24 mouse cellular contexts compared by ENCODE assay signal in the genomic region with DNA sequence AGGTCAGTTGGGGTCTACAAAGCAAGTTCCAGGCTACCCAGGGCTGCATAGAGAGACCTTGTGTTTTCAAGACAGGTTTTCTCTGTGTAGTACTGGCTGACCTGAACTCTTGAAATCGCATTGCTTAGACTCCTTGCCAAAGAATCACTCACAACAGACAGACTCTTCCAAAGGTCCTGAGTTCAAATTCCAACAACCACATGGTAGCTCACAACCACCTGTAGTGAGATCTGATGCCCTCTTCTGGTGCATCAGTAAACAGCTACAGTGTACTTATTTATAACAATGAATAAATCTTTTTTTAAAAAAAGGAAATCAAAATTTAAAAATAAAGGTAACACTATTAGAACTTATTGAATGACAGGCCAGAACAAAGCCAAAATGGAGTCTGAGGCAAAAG. TPM values are rescaled to one million over a fixed set of nuclear protein-coding genes. Genes with fewer than 3 reads are reported as not detected.
A peak's percentile ranks its signal among the peaks of the same experiment; 100 is the strongest.
DNase-seq lines count a peak whose midpoint lies in the region; ATAC-seq and TF ChIP-seq lines count a peak whose summit lies in the region.
"Had no signal": no experiment of that assay in that cellular context is flagged by ENCODE, and none has a peak within 500 bp of the region (broad histone marks: within the 10 kb centered on the region; RNA-seq: fewer than 3 reads in every experiment).

No protein-coding gene starts in this region.

- no peak overlapping the region for H3K27ac ChIP-seq in gastrocnemius, adult 2 months
- no peak overlapping the region for H3K27ac ChIP-seq in intestine, postnatal 0 days (ENCODE audit: low read depth, low read length)
- H3K27ac ChIP-seq in intestine, embryonic 16.5 days (ENCODE audit: low read length) = no peak overlapping the region
- no peak overlapping the region for H3K27ac ChIP-seq in liver, adult 2 months (replicated peaks; ENCODE audit: insufficient read depth, low read depth, low read length)
- no peak overlapping the region for H3K27ac ChIP-seq in liver, embryonic 12.5 days
- no peak overlapping the region for H3K27ac ChIP-seq in CH12.LX (ENCODE audit: insufficient read depth, low read depth)
- H3K27ac ChIP-seq in forebrain, embryonic 14.5 days (ENCODE audit: low read depth, low read length) = no peak overlapping the region
- H3K27ac ChIP-seq: embryonic facial prominence, embryonic 13.5 days; forebrain, embryonic 13.5 days; hindbrain, embryonic 15.5 days had no signal

- peak; percentile 2 for TF ChIP-seq RAD21 in CH12.LX (IDR thresholded peaks at IDR 0.05; ENCODE audit: low read depth, low read length)

- TF ChIP-seq POLR2A in liver, adult 2 months (IDR thresholded peaks at IDR 0.05; ENCODE audit: extremely low read depth, insufficient read depth, low read length) = no peak
- TF ChIP-seq POLR2A in CH12.LX (IDR thresholded peaks at IDR 0.05; ENCODE audit: low read depth, low read length) = no peak

- no peaks in the 10 kb centered on the region for H3K36me3 ChIP-seq in intestine, postnatal 0 days (ENCODE audit: control insufficient read depth, insufficient read depth)
- no peaks in the 10 kb centered on the region for H3K36me3 ChIP-seq in intestine, embryonic 16.5 days (ENCODE audit: control insufficient read depth, insufficient read depth, low read length)
- H3K36me3 ChIP-seq in liver, adult 2 months (ENCODE audit: control insufficient read depth, insufficient read depth, low read length) = no peaks in the 10 kb centered on the region
- no peaks in the 10 kb centered on the region for H3K36me3 ChIP-seq in liver, embryonic 12.5 days
- no peaks in the 10 kb centered on the region for H3K36me3 ChIP-seq in CH12.LX (replicated peaks in 1 of 2; ENCODE audit: control insufficient read depth in 1 of 2, insufficient read depth in 1 of 2, low read length in 1 of 2)
- no peaks in the 10 kb centered on the region for H3K36me3 ChIP-seq in forebrain, embryonic 14.5 days (ENCODE audit: control insufficient read depth, insufficient read depth, low read length)
- H3K36me3 ChIP-seq: embryonic facial prominence, embryonic 13.5 days; heart, embryonic 12.5 days; hindbrain, embryonic 15.5 days had no signal

- intact Hi-C loops in gastrocnemius, adult 2 months (cut with DNase I) = no loop called here

- in situ Hi-C loops in CH12.LX (cut with MboI; ENCODE audit: low pct_ligation_motif_present, low pct_unique_long_range_greater_than_20kb, low sequenced_read_pairs) = no loop called here

- dilution Hi-C loops in CH12.LX (cut with MboI; ENCODE audit: extremely low pct_ligation_motif_present, extremely low pct_unique_long_range_greater_than_20kb, low sequenced_read_pairs) = no loop called here

- no peaks in the 10 kb centered on the region for H3K4me1 ChIP-seq in intestine, postnatal 0 days (replicated peaks; ENCODE audit: control insufficient read depth, insufficient read depth, low read length)
- H3K4me1 ChIP-seq in intestine, embryonic 16.5 days (ENCODE audit: control insufficient read depth, insufficient read depth, low read length) = no peaks in the 10 kb centered on the region
- H3K4me1 ChIP-seq in liver, adult 2 months (ENCODE audit: control insufficient read depth, insufficient read depth, low read length) = no peaks in the 10 kb centered on the region
- peaks cover 10% of the 10 kb centered on the region; the same call in 1 of the 2 replicates for H3K4me1 ChIP-seq in liver, embryonic 12.5 days
- H3K4me1 ChIP-seq in CH12.LX (ENCODE audit: control insufficient read depth in 1 of 2, insufficient read depth in 2 of 2) = peaks cover 5 to 11% of the 10 kb centered on the region in 2 experiments; a peak in 3 of 4 replicates
- no peaks in the 10 kb centered on the region for H3K4me1 ChIP-seq in forebrain, embryonic 14.5 days (ENCODE audit: control insufficient read depth, insufficient read depth, low read length)
- H3K4me1 ChIP-seq: embryonic facial prominence, embryonic 13.5 days; forebrain, embryonic 13.5 days; heart, embryonic 12.5 days; hindbrain, embryonic 15.5 days had no signal

- 98% methylated on average over 1 of the region's 1 CpGs for WGBS in intestine, postnatal 0 days
- 82% methylated on average over 1 of the region's 1 CpGs for WGBS in intestine, embryonic 16.5 days
- 27% methylated on average over 1 of the region's 1 CpGs for WGBS in liver, adult 2 months
- WGBS in liver, embryonic 12.5 days (ENCODE audit: insufficient replicate concordance) = 87% methylated on average over 1 of the region's 1 CpGs
- 88% methylated on average over 1 of the region's 1 CpGs for WGBS in forebrain, embryonic 14.5 days

- no peak overlapping the region for H3K4me2 ChIP-seq in intestine, postnatal 0 days (replicated peaks; ENCODE audit: low read depth)
- no peak overlapping the region for H3K4me2 ChIP-seq in intestine, embryonic 16.5 days (ENCODE audit: low read depth, low read length)
- H3K4me2 ChIP-seq in liver, embryonic 12.5 days = no peak overlapping the region
- no peak overlapping the region for H3K4me2 ChIP-seq in CH12.LX (ENCODE audit: insufficient read depth, low read depth, poor library complexity, severe bottlenecking)
- no peak overlapping the region for H3K4me2 ChIP-seq in forebrain, embryonic 14.5 days (ENCODE audit: low read length)
- H3K4me2 ChIP-seq: embryonic facial prominence, embryonic 13.5 days; forebrain, embryonic 13.5 days; heart, embryonic 12.5 days; hindbrain, embryonic 15.5 days had no signal

- no peaks in the 10 kb centered on the region for H3K27me3 ChIP-seq in intestine, postnatal 0 days (replicated peaks; ENCODE audit: control insufficient read depth, insufficient read depth, low read length)
- H3K27me3 ChIP-seq in intestine, embryonic 16.5 days (replicated peaks; ENCODE audit: control insufficient read depth, insufficient read depth, low read length) = no peaks in the 10 kb centered on the region
- H3K27me3 ChIP-seq in liver, adult 2 months (ENCODE audit: control insufficient read depth, insufficient read depth, low read length) = no peaks in the 10 kb centered on the region
- peaks cover 11% of the 10 kb centered on the region for H3K27me3 ChIP-seq in liver, embryonic 12.5 days (replicated peaks)
- peaks cover 2% of the 10 kb centered on the region for H3K27me3 ChIP-seq in CH12.LX (replicated peaks)
- no peaks in the 10 kb centered on the region for H3K27me3 ChIP-seq in forebrain, embryonic 14.5 days (replicated peaks; ENCODE audit: control insufficient read depth, insufficient read depth, low read length)
- H3K27me3 ChIP-seq: embryonic facial prominence, embryonic 13.5 days; forebrain, embryonic 13.5 days; hindbrain, embryonic 15.5 days had no signal

- TF ChIP-seq CTCF in gastrocnemius, adult 2 months (IDR thresholded peaks at IDR 0.05) = peak; percentile 36; the same call in 1 of the 2 replicates
- peak; percentile 21; the same call in 1 of the 2 replicates for TF ChIP-seq CTCF in intestine, postnatal 0 days (IDR thresholded peaks at IDR 0.05; ENCODE audit: low read depth)
- no peak for TF ChIP-seq CTCF in liver, adult 2 months (IDR thresholded peaks at IDR 0.05; ENCODE audit: low read depth, low read length)
- TF ChIP-seq CTCF in CH12.LX (conservative IDR thresholded peaks at IDR 0.05 in 1 of 2, IDR thresholded peaks at IDR 0.05 in 1 of 2; ENCODE audit: low read depth in 2 of 2, low read length in 2 of 2) = peak in 1 of 2 experiments; percentile 20; a peak in 2 of 4 replicates

- no peak for ATAC-seq in intestine, postnatal 0 days
- ATAC-seq in intestine, embryonic 16.5 days = no peak
- no peak for ATAC-seq in liver, embryonic 12.5 days
- ATAC-seq in forebrain, embryonic 14.5 days = no peak
- ATAC-seq: CD4-positive, CD25-positive, alpha-beta regulatory T cell, adult 4 months; forebrain, embryonic 13.5 days had no signal

- TF ChIP-seq EP300 in CH12.LX (IDR thresholded peaks at IDR 0.05; ENCODE audit: low read length) = no peak

- no peak overlapping the region for H3K9ac ChIP-seq in intestine, postnatal 0 days (ENCODE audit: low read depth, low read length)
- H3K9ac ChIP-seq in intestine, embryonic 16.5 days (ENCODE audit: low read depth, low read length) = no peak overlapping the region
- no peak overlapping the region for H3K9ac ChIP-seq in liver, adult 2 months (ENCODE audit: low read depth, low read length)
- H3K9ac ChIP-seq in liver, embryonic 12.5 days = no peak overlapping the region
- H3K9ac ChIP-seq in CH12.LX (ENCODE audit: insufficient read depth, low read depth) = no peak overlapping the region
- H3K9ac ChIP-seq in forebrain, embryonic 14.5 days (ENCODE audit: low read length) = no peak overlapping the region
- H3K9ac ChIP-seq: embryonic facial prominence, embryonic 13.5 days; forebrain, embryonic 13.5 days; heart, embryonic 12.5 days; hindbrain, embryonic 15.5 days had no signal

- DNase-seq in gastrocnemius, adult 2 months = no peak
- DNase-seq in gastrocnemius, postnatal 4 days (ENCODE audit: low spot score in 2 of 2) = no peak
- DNase-seq in liver, adult 2 months (ENCODE audit: extremely low read depth, low read depth, low spot score) = peak; percentile 67
- no peak for DNase-seq in CH12.LX (ENCODE audit: extremely low read depth)
- DNase-seq in forebrain, embryonic 14.5 days (ENCODE audit: low spot score) = no peak
- DNase-seq: adrenal gland, adult 2 months; adrenal gland, postnatal 25 days; B cell, adult 2 months; cerebellum, adult 18-20 months; cerebellum, adult 9-11 months; cerebellum, postnatal 36 days; gastrocnemius, postnatal 10 days had no signal

- H3K4me3 ChIP-seq in gastrocnemius, adult 2 months = no peak overlapping the region
- no peak overlapping the region for H3K4me3 ChIP-seq in intestine, postnatal 0 days (ENCODE audit: low read depth, low read length)
- no peak overlapping the region for H3K4me3 ChIP-seq in intestine, embryonic 16.5 days (ENCODE audit: low read length)
- no peak overlapping the region for H3K4me3 ChIP-seq in liver, adult 2 months (ENCODE audit: insufficient read depth, low read depth, low read length)
- H3K4me3 ChIP-seq in liver, embryonic 12.5 days = no peak overlapping the region
- H3K4me3 ChIP-seq in CH12.LX (replicated peaks in 1 of 3; ENCODE audit: low read depth in 2 of 3, low read length in 2 of 3, poor library complexity in 1 of 3) = no peak overlapping the region
- no peak overlapping the region for H3K4me3 ChIP-seq in forebrain, embryonic 14.5 days (ENCODE audit: low read depth, low read length)
- H3K4me3 ChIP-seq: embryonic facial prominence, embryonic 13.5 days; forebrain, embryonic 13.5 days; heart, embryonic 12.5 days; hindbrain, embryonic 15.5 days had no signal

- H3K9me3 ChIP-seq in intestine, postnatal 0 days (ENCODE audit: control insufficient read depth) = no peaks in the 10 kb centered on the region
- no peaks in the 10 kb centered on the region for H3K9me3 ChIP-seq in intestine, embryonic 16.5 days (ENCODE audit: control insufficient read depth, low read length)
- no peaks in the 10 kb centered on the region for H3K9me3 ChIP-seq in liver, embryonic 12.5 days (replicated peaks)
- peaks cover 3% of the 10 kb centered on the region for H3K9me3 ChIP-seq in CH12.LX (replicated peaks; ENCODE audit: low read length)
- no peaks in the 10 kb centered on the region for H3K9me3 ChIP-seq in forebrain, embryonic 14.5 days (replicated peaks; ENCODE audit: control insufficient read depth, low read length)
- H3K9me3 ChIP-seq: embryonic facial prominence, embryonic 13.5 days; forebrain, embryonic 13.5 days; heart, embryonic 12.5 days; hindbrain, embryonic 15.5 days had no signal

- H3K79me2 ChIP-seq in liver, adult 2 months (ENCODE audit: control insufficient read depth, insufficient read depth, low read length) = no peaks in the 10 kb centered on the region
- H3K79me2 ChIP-seq in CH12.LX (replicated peaks; ENCODE audit: control insufficient read depth, extremely low read depth, insufficient read depth, poor library complexity, severe bottlenecking) = no peaks in the 10 kb centered on the region

RNA-seq across cellular contexts. Expression of a gene that starts 1.9 kb away (rescaled TPM):
- total RNA-seq in gastrocnemius, adult 2 months (2021) = under 1 TPM in 1 of 2 experiments, not detected in 1; 0.17 TPM
- not detected for total RNA-seq in gastrocnemius, postnatal 4 days (2021)
- not detected in 2 replicates for polyA plus RNA-seq in intestine, postnatal 0 days (2015; fragmentation: Nextera tagmentation; extraction: Ambion mirVana)
- not detected in 2 replicates for polyA plus RNA-seq in intestine, embryonic 16.5 days (2015; fragmentation: Nextera tagmentation; extraction: Ambion mirVana)
- total RNA-seq in liver, adult 2 months (2014; rRNA removed) = not detected in 2 replicates
- not detected in 2 replicates for polyA plus RNA-seq in liver, adult 2 months (2012; rRNA removed)
- polyA plus RNA-seq in liver, embryonic 12.5 days (2016; fragmentation: Nextera tagmentation; extraction: Ambion mirVana) = not detected in 2 replicates
- total RNA-seq in CH12.LX (2012; rRNA removed) (not detected in 2 replicates), CH12.LX (2014; rRNA removed) (not detected in 2 replicates)
- polyA plus RNA-seq in CH12.LX (2012; ENCODE audit: insufficient read length, low read depth) = not detected in 2 replicates
- polyA plus RNA-seq in forebrain, embryonic 14.5 days (2014; fragmentation: Nextera tagmentation; extraction: Ambion mirVana) = not detected in 2 replicates
- total RNA-seq: adrenal gland, adult 2 months; adrenal gland, postnatal 25 days; gastrocnemius, postnatal 10 days; heart, postnatal 25 days had no signal
- polyA plus RNA-seq: CD4-positive, CD25-positive, alpha-beta regulatory T cell, adult 4 months; embryonic facial prominence, embryonic 13.5 days; forebrain, embryonic 13.5 days; heart, embryonic 12.5 days; heart, embryonic 16.5 days; hindbrain, embryonic 11.5 days; hindbrain, embryonic 15.5 days had no signal

RNA-seq across cellular contexts. Expression of a gene that starts 10.0 kb away (rescaled TPM):
- total RNA-seq in gastrocnemius, adult 2 months (2021) = 10 to 100 TPM in 1 of 2 experiments, 1 to 10 TPM in 1; 9.0 to 11.5 TPM
- total RNA-seq in gastrocnemius, postnatal 4 days (2021) = 10 to 100 TPM; 12.4 to 13.2 TPM
- 7.6 and 8.3 TPM in 2 replicates for polyA plus RNA-seq in intestine, postnatal 0 days (2015; fragmentation: Nextera tagmentation; extraction: Ambion mirVana)
- polyA plus RNA-seq in intestine, embryonic 16.5 days (2015; fragmentation: Nextera tagmentation; extraction: Ambion mirVana) = 17.2 and 17.6 TPM in 2 replicates
- total RNA-seq in liver, adult 2 months (2014; rRNA removed) = 5.7 and 6.8 TPM in 2 replicates
- polyA plus RNA-seq in liver, adult 2 months (2012; rRNA removed) = 5.6 and 7.1 TPM in 2 replicates
- polyA plus RNA-seq in liver, embryonic 12.5 days (2016; fragmentation: Nextera tagmentation; extraction: Ambion mirVana) = 16.0 and 16.5 TPM in 2 replicates
- total RNA-seq in CH12.LX (2012; rRNA removed) = 20.9 and 23.2 TPM in 2 replicates
- total RNA-seq in CH12.LX (2014; rRNA removed) = 20.7 and 23.6 TPM in 2 replicates
- polyA plus RNA-seq in CH12.LX (2012; ENCODE audit: insufficient read length, low read depth) = 27.2 and 27.7 TPM in 2 replicates
- polyA plus RNA-seq in forebrain, embryonic 14.5 days (2014; fragmentation: Nextera tagmentation; extraction: Ambion mirVana) = 18.4 and 20.3 TPM in 2 replicates

RNA-seq across cellular contexts. Expression of a gene that starts 15.2 kb away (rescaled TPM):
- total RNA-seq in gastrocnemius, adult 2 months (2021) = 10 to 100 TPM in 1 of 2 experiments, 1 to 10 TPM in 1; 9.1 to 14.3 TPM
- total RNA-seq in gastrocnemius, postnatal 4 days (2021) = 10 to 100 TPM; 30.7 to 40.6 TPM
- 6.8 and 8.0 TPM in 2 replicates for polyA plus RNA-seq in intestine, postnatal 0 days (2015; fragmentation: Nextera tagmentation; extraction: Ambion mirVana)
- polyA plus RNA-seq in intestine, embryonic 16.5 days (2015; fragmentation: Nextera tagmentation; extraction: Ambion mirVana) = 19.4 and 21.8 TPM in 2 replicates
- total RNA-seq in liver, adult 2 months (2014; rRNA removed) = 10.8 and 14.2 TPM in 2 replicates
- polyA plus RNA-seq in liver, adult 2 months (2012; rRNA removed) = 10.7 and 16.0 TPM in 2 replicates
- polyA plus RNA-seq in liver, embryonic 12.5 days (2016; fragmentation: Nextera tagmentation; extraction: Ambion mirVana) = 18.2 and 18.6 TPM in 2 replicates
- 9.4 and 9.7 TPM in 2 replicates for total RNA-seq in CH12.LX (2012; rRNA removed)
- total RNA-seq in CH12.LX (2014; rRNA removed) = 2.8 and 4.2 TPM in 2 replicates
- 7.2 and 8.1 TPM in 2 replicates for polyA plus RNA-seq in CH12.LX (2012; ENCODE audit: insufficient read length, low read depth)
- polyA plus RNA-seq in forebrain, embryonic 14.5 days (2014; fragmentation: Nextera tagmentation; extraction: Ambion mirVana) = 5.1 and 9.4 TPM in 2 replicates

RNA-seq across cellular contexts. Expression of a gene that starts 24.6 kb away (rescaled TPM):
- not detected for total RNA-seq in gastrocnemius, adult 2 months (2021)
- total RNA-seq in gastrocnemius, postnatal 4 days (2021) = not detected
- not detected in 2 replicates for polyA plus RNA-seq in intestine, postnatal 0 days (2015; fragmentation: Nextera tagmentation; extraction: Ambion mirVana)
- 0.12 TPM in 1 of 2 replicates, not detected in the other for polyA plus RNA-seq in intestine, embryonic 16.5 days (2015; fragmentation: Nextera tagmentation; extraction: Ambion mirVana)
- not detected in 2 replicates for total RNA-seq in liver, adult 2 months (2014; rRNA removed)
- not detected in 2 replicates for polyA plus RNA-seq in liver, adult 2 months (2012; rRNA removed)
- polyA plus RNA-seq in liver, embryonic 12.5 days (2016; fragmentation: Nextera tagmentation; extraction: Ambion mirVana) = not detected in 2 replicates
- total RNA-seq in CH12.LX (2012; rRNA removed) (not detected in 2 replicates), CH12.LX (2014; rRNA removed) (not detected in 2 replicates)
- not detected in 2 replicates for polyA plus RNA-seq in CH12.LX (2012; ENCODE audit: insufficient read length, low read depth)
- not detected in 2 replicates for polyA plus RNA-seq in forebrain, embryonic 14.5 days (2014; fragmentation: Nextera tagmentation; extraction: Ambion mirVana)
- total RNA-seq: adrenal gland, adult 2 months; adrenal gland, postnatal 25 days; gastrocnemius, postnatal 10 days; heart, postnatal 25 days had no signal
- polyA plus RNA-seq: adrenal gland, adult 2 months; CD4-positive, CD25-positive, alpha-beta regulatory T cell, adult 4 months; embryonic facial prominence, embryonic 13.5 days; forebrain, embryonic 13.5 days; gonadal fat pad, adult 2 months; heart, embryonic 12.5 days; hindbrain, embryonic 15.5 days had no signal

RNA-seq across cellular contexts. Expression of a gene that starts 30.5 kb away (rescaled TPM):
- 10 to 100 TPM; 10.4 to 10.7 TPM for total RNA-seq in gastrocnemius, adult 2 months (2021)
- 10 to 100 TPM; 10.8 to 11.7 TPM for total RNA-seq in gastrocnemius, postnatal 4 days (2021)
- polyA plus RNA-seq in intestine, postnatal 0 days (2015; fragmentation: Nextera tagmentation; extraction: Ambion mirVana) = 7.5 and 8.5 TPM in 2 replicates
- 13.7 and 15.1 TPM in 2 replicates for polyA plus RNA-seq in intestine, embryonic 16.5 days (2015; fragmentation: Nextera tagmentation; extraction: Ambion mirVana)
- 10.3 and 12.2 TPM in 2 replicates for total RNA-seq in liver, adult 2 months (2014; rRNA removed)
- 9.6 and 10.6 TPM in 2 replicates for polyA plus RNA-seq in liver, adult 2 months (2012; rRNA removed)
- 14.7 TPM in 2 replicates for polyA plus RNA-seq in liver, embryonic 12.5 days (2016; fragmentation: Nextera tagmentation; extraction: Ambion mirVana)
- total RNA-seq in CH12.LX (2012; rRNA removed) (19.8 and 23.3 TPM in 2 replicates), CH12.LX (2014; rRNA removed) (21.6 and 21.8 TPM in 2 replicates)
- 15.5 and 16.3 TPM in 2 replicates for polyA plus RNA-seq in CH12.LX (2012; ENCODE audit: insufficient read length, low read depth)
- polyA plus RNA-seq in forebrain, embryonic 14.5 days (2014; fragmentation: Nextera tagmentation; extraction: Ambion mirVana) = 21.6 and 22.2 TPM in 2 replicates
